Mouse (Mus musculus): ENCODE data around the gene Mark3. TPM values are rescaled to one million over a fixed set of nuclear protein-coding genes. Genes with fewer than 3 reads are reported as not detected.

Gene Mark3
- polyA plus RNA-seq, 1 experiment from 2014 or later: 43.8 TPM

DNA sequence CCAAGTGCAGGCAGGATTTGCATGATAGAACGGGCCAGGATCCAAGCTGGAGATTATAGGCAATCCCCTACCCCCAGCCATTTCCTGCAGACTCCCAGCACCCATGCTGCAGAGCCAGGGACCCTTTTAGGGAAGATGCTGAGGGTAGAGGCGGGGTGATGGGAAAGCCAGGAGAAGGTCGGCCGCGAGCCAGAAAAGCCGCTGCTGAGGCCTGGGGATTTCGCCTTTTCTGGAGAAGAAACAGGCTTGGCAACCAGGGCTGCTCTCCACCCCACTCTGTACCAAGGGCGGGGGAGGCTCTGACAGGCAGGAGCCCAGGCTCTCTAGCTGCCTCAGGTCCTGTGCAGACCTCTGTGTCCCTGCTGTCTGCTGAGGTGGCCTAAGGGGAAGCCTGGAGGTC, 107.0 kb downstream of the Mark3 start:
- no peak overlapping the region for H3K27ac ChIP-seq
- H3K4me1 ChIP-seq: peaks cover 19% of the 10 kb centered on the region
- H3K4me3 ChIP-seq: no peak overlapping the region
- no peaks in the 10 kb centered on the region for H3K27me3 ChIP-seq
- H3K36me3 ChIP-seq: peaks cover 36% of the 10 kb centered on the region
- ATAC-seq (ENCODE audit: low FRiP score, low read depth): no peak
- 87% methylated on average over 8 of the region's 8 CpGs for WGBS
- no peak overlapping the region for H3K9ac ChIP-seq
- H3K9me3 ChIP-seq: no peaks in the 10 kb centered on the region
- H3K4me2 ChIP-seq (replicated peaks): no peak overlapping the region

DNA sequence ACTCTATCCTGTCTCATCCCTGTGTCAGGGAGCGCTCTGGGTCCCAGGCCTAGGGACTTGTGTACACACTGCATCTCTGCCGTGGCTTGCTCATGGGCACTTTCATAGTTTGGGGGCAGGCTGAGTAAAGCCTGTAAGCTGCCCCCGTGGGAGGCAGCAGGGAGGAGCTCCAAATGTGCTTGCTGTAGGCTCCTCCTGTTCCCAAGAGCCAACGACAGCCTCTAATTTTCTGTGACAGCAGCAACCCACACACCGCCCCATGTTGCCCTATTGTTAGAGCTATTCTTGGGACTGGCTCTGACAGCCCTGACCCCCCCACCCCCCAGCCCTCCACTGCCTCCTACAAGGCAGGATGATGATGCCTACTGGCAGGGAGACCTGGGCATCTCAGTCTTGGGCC, 107.7 kb downstream of the Mark3 start:
- H3K4me3 ChIP-seq: no peak overlapping the region
- no peak overlapping the region for H3K27ac ChIP-seq
- WGBS: 86% methylated on average over 5 of the region's 5 CpGs
- peaks cover 20% of the 10 kb centered on the region for H3K4me1 ChIP-seq
- ATAC-seq (ENCODE audit: low FRiP score, low read depth): no peak
- no peak overlapping the region for H3K4me2 ChIP-seq (replicated peaks)
- no peak overlapping the region for H3K9ac ChIP-seq
- H3K36me3 ChIP-seq: peaks cover 36% of the 10 kb centered on the region
- H3K27me3 ChIP-seq: no peaks in the 10 kb centered on the region
- H3K9me3 ChIP-seq: no peaks in the 10 kb centered on the region

DNA sequence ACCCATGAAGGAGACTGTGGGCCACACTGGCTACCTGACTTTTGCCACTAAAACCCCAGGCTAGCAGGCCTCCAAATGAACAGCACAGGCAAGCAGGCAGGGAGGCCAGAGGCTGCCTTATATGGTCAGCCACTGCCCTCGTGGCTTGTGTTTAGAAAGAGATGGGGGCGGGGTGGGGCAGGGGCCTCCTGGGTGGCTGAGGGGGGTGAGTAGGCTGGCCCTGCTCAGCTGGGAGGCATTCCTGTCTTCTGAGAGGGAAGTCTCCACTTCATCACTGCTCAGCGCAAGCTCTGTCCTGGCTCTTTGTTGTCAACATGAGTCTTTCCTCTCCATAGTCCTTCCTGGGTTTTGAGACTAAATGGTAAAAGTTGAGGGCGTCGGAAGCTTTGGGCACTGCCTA, 108.5 kb downstream of the Mark3 start:
- H3K27ac ChIP-seq: no peak overlapping the region
- no peak overlapping the region for H3K4me3 ChIP-seq
- no peak overlapping the region for H3K4me2 ChIP-seq (replicated peaks)
- no peaks in the 10 kb centered on the region for H3K9me3 ChIP-seq
- peaks cover 22% of the 10 kb centered on the region for H3K4me1 ChIP-seq
- no peaks in the 10 kb centered on the region for H3K27me3 ChIP-seq
- no peak for ATAC-seq (ENCODE audit: low FRiP score, low read depth)
- H3K36me3 ChIP-seq: peaks cover 36% of the 10 kb centered on the region
- H3K9ac ChIP-seq: no peak overlapping the region
- 76% methylated on average over 5 of the region's 5 CpGs for WGBS

DNA sequence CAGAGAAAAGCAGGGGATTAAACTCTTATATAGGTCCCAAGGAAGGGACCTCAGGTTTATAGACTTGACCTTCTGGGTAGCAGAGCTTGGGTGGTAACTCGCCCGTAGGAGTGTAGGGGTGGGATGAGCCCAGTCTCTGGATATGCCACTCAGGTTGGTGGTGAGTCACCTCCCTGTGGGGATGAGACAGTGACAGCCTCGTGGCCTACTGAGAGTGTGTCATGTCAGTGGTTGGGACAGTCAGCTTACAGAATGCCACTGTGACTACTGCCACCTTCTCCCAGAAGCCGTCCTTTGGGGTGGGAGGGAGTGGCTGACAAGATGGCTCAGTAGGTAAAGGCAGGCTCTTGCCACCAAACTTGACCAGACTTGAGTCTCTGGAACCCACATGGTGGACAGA, 112.1 kb downstream of the Mark3 start:
- no peak for ATAC-seq (ENCODE audit: low FRiP score, low read depth)
- Histone ChIP-seq H3K27ac (no peak overlapping the region), H3K4me2 (replicated peaks) (no peak overlapping the region), H3K27me3 (no peaks in the 10 kb centered on the region), H3K4me3 (no peak overlapping the region), H3K9me3 (no peaks in the 10 kb centered on the region), H3K36me3 (peaks cover 25% of the 10 kb centered on the region), H3K4me1 (peaks cover 18% of the 10 kb centered on the region), H3K9ac (no peak overlapping the region)
- 77% methylated on average over 4 of the region's 4 CpGs for WGBS

DNA sequence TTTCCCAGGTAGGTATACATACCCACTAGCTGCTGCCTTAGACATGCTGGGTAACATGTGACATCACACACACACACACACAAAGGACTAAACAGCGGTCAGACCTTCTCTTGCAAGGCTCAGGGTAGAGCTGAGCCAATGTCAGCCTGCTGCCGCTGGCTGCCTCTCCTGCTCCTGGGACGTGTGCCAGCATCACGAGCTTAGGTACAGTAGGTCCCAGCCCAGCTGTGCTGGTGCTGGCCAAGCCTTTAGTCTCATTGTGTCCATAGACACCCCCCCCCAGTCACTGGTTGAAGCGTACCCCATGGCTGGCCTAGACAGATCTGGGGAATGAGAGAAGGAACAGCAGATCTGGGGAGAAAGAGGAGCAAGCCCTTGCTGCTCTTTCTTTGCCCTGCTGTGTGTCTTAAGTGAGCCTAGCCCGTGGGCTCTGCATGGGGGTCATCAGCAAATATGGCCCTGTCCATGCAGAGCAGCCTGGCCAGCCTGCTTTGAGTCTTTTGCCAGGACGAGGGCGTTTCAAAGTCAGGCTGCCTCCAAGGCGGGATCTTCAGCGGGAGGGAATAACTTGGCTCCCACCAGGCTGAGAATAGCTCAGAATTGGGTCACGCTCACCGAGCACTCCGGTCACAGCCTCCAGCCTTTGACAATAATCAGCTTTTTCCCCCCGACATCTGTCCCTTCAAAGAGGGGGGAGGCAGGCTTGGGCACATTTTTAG, 113.2 kb downstream of the Mark3 start:
- Histone ChIP-seq H3K4me1 (peaks cover 23% of the 10 kb centered on the region), H3K4me3 (no peak overlapping the region), H3K36me3 (peaks cover 14% of the 10 kb centered on the region), H3K4me2 (replicated peaks) (no peak overlapping the region), H3K9ac (no peak overlapping the region), H3K27me3 (no peaks in the 10 kb centered on the region), H3K27ac (no peak overlapping the region), H3K9me3 (no peaks in the 10 kb centered on the region)
- ATAC-seq (ENCODE audit: low FRiP score, low read depth): no peak; the same call in 1 of the 2 replicates
- WGBS: 42% methylated on average over 14 of the region's 14 CpGs

DNA sequence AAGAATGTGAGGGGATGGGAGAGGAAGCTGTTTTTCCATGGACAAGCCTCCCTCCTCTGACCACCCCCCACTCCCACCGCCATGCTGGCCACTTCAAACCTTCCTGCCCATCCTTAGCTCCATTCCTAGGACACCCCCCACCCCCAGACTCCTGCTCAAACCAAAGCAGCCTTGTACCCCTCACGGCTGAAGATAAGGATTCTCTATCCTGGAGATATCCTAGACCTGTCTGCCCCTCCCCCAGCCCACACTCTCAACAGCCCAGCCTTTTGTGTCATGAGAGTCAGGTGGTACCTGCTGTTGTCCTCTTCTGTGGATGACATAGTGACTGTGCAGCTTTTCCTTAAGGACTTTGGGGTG, 113.7 kb downstream of the Mark3 start:
- Histone ChIP-seq H3K4me2 (replicated peaks) (no peak overlapping the region), H3K36me3 (peaks cover 9% of the 10 kb centered on the region), H3K9me3 (no peaks in the 10 kb centered on the region), H3K27me3 (no peaks in the 10 kb centered on the region), H3K4me1 (peaks cover 28% of the 10 kb centered on the region), H3K9ac (no peak overlapping the region), H3K27ac (no peak overlapping the region), H3K4me3 (no peak overlapping the region)
- WGBS: 61% methylated on average over 2 of the region's 2 CpGs
- no peak for ATAC-seq (ENCODE audit: low FRiP score, low read depth)

DNA sequence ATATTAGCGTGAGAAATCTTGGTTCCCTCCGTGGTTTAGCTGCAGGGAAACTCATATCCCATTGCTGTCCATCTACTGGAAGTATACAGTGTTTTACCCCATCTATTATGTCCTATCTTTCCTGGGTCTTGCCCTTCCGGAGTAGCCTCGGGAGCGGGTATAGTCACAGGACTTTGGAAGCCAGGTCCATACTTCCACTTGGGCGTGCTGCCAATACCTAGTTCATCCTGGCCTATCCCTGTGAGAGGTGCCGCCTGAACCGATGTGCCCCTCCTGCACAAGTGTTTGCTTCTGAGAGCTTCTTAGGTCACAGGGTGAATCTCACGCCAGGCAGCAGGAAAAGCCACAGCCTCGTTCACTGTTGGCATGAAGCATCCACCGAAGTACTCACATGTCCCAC, 115.1 kb downstream of the Mark3 start:
- Histone ChIP-seq H3K4me1 (peaks cover 42% of the 10 kb centered on the region), H3K27me3 (no peaks in the 10 kb centered on the region), H3K27ac (no peak overlapping the region), H3K4me3 (no peak overlapping the region), H3K4me2 (replicated peaks) (no peak overlapping the region), H3K9ac (no peak overlapping the region), H3K9me3 (no peaks in the 10 kb centered on the region), H3K36me3 (no peaks in the 10 kb centered on the region)
- 85% methylated on average over 11 of the region's 11 CpGs for WGBS
- no peak for ATAC-seq (ENCODE audit: low FRiP score, low read depth)

DNA sequence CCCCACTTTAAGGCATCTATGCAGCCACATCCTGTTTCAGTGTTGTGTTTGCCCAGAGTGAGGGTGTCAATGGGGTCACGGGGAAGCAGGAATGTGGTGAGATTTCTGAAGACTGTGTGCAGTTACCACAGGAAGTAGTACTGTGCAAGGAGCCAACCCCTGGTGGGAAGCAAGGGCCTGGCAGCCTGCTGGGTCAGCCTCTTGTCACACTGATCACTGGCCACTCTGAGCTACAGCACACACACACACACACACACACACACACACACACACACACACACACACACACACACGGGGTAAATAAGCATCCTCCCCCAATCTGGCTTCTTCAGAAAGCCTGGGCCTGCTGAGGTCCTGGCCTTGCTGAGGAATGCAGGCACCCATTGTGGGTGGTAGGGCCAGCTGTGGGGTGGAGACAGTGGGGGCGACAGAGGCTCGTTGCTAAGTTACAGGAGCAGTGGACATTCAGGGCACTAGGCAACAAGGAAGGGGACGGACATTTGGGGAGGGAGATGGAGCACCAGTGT, 117.1 kb downstream of the Mark3 start:
- Histone ChIP-seq H3K36me3 (no peaks in the 10 kb centered on the region), H3K9ac (no peak overlapping the region), H3K4me3 (no peak overlapping the region), H3K4me2 (replicated peaks) (no peak overlapping the region), H3K4me1 (peaks cover 50% of the 10 kb centered on the region), H3K27ac (no peak overlapping the region), H3K27me3 (no peaks in the 10 kb centered on the region), H3K9me3 (no peaks in the 10 kb centered on the region)
- no peak for ATAC-seq (ENCODE audit: low FRiP score, low read depth)
- 36% methylated on average over 5 of the region's 5 CpGs for WGBS

DNA sequence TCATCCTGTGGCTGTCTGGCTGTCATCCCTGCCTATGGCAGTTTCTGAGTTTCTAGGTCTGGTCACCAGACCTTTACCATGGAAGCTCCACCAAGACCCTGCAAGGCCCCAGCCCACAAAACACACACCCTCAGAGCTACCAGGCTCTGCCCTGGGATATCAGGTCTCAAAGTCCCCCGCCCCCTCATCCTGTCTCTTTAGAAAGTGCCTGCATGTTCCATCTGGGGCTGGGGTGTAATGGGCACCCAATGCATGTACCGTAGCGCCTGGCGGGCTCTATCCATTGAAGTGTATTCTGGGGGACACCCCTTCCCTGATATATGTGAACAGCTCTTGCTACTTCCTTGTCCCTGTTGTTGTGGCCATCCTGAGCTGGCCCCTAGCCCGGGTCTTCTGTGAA, 118.6 kb downstream of the Mark3 start:
- Histone ChIP-seq H3K36me3 (no peaks in the 10 kb centered on the region), H3K27ac (peak overlapping the region; percentile 28; the same call in 1 of the 2 replicates), H3K27me3 (no peaks in the 10 kb centered on the region), H3K4me3 (no peak overlapping the region), H3K4me1 (peaks cover 39% of the 10 kb centered on the region), H3K9me3 (no peaks in the 10 kb centered on the region), H3K9ac (no peak overlapping the region), H3K4me2 (replicated peaks) (no peak overlapping the region)
- 82% methylated on average over 5 of the region's 5 CpGs for WGBS
- no peak for ATAC-seq (ENCODE audit: low FRiP score, low read depth)

DNA sequence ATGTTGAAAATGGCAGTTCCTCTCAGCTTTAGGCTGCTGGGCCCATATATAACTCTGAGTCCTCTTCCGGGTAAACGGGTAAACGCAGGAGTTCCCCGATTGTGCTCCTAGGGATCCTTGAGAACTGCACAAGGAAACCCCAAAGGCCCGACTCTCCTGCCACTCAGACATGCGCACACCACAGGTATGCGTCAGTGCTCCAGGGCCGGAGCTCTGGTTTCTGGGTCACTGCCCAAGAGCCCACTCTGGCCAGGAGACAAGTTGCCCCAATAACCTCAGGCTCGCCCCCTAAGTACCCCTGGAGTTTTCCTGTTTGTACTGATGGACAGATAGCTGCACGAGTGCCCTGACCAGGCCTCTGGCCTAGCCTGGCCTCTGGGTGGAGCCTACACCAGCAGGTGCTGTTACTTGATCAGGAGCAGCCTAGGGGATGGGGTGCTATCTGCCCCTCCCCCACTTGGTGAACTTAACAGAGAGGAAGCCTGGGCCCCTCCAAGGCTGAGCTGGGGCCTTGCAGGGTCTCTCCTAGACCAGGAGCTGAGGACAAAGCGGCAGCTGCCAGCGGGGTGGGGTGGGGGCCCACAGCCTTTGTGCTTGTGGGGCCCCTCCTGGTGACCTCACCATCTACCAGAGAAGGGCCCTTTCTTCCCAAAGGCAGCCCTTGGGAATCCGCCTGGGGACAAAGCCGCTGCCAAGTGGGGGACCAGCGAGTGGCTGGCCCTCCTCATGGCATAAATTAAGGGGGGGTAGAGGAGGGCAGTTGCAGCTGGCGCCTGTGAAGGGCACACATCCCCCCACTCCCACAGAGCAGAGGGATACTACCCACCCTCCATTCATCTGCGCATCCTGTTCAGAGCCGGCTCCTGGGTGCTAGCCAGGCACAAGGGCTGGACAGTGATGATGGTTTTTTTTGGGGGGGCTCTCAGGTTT, 119.3 kb downstream of the Mark3 start:
- peak overlapping the region; percentile 46 for H3K9ac ChIP-seq
- H3K4me3 ChIP-seq: no peak overlapping the region
- H3K4me1 ChIP-seq: peaks cover 37% of the 10 kb centered on the region
- H3K4me2 ChIP-seq (replicated peaks): peak overlapping the region; percentile 23
- ATAC-seq (ENCODE audit: low FRiP score, low read depth): peak; percentile 54
- peak overlapping the region; percentile 28; the same call in 1 of the 2 replicates for H3K27ac ChIP-seq
- no peaks in the 10 kb centered on the region for H3K9me3 ChIP-seq
- WGBS: 46% methylated on average over 18 of the region's 18 CpGs
- H3K27me3 ChIP-seq: no peaks in the 10 kb centered on the region
- H3K36me3 ChIP-seq: no peaks in the 10 kb centered on the region

DNA sequence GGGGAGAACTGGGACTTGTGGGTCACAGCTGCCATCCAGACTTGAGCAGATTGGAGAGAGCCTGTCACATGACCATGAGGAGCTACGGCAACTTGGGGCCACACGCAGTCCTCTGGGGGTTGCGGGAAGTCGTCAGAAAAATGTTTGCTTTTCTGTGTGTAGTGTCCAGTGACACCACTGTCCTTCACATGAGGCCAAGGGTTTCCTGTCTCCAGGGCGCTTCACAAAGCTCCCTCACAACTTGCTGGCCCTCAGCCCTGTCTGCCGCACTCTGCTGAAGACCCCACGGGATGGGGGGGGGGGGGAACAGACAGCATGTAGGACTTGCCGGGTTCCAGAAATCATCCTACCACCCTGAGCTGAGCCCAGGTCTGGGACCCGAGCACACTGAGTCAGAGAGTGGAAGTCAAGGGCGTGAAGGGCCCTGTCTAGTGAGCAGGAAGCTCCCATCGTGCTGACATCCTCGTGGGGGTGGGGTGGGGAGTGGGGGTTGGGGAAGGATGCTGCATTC, 120.0 kb downstream of the Mark3 start:
- WGBS: 28% methylated on average over 12 of the region's 12 CpGs
- Histone ChIP-seq H3K4me1 (peaks cover 37% of the 10 kb centered on the region), H3K4me3 (no peak overlapping the region), H3K9me3 (no peaks in the 10 kb centered on the region), H3K4me2 (replicated peaks) (peak overlapping the region; percentile 23), H3K27me3 (no peaks in the 10 kb centered on the region), H3K36me3 (no peaks in the 10 kb centered on the region), H3K9ac (peak overlapping the region; percentile 46; the same call in 1 of the 2 replicates), H3K27ac (peak overlapping the region; percentile 28; the same call in 1 of the 2 replicates)
- ATAC-seq (ENCODE audit: low FRiP score, low read depth): no peak; the same call in 1 of the 2 replicates

All from limb, embryonic 13.5 days (tissue).